Mouse (Mus musculus) stomach, embryonic 15.5 days (tissue): ENCODE measurements at regions not wholly inside any gene's neighbourhood (a gene's known extent, or its start where the extent isn't known, plus 50 kb on each side); places are given as distances from the start of the nearest gene placed in this dataset.

ENCODE experiments used
- ATAC-seq: fragments of 200-750 bp; cut with Nextera tagmentation; 2 replicates; pipeline ENCODE4 v1.8.0; 2017; ENCODE audit warnings: low read depth, moderate number of reproducible peaks, moderate TSS enrichment; ENCODE audit not compliant: insufficient read depth, low FRiP score
- H3K27ac ChIP-seq: fragments of 300-500 bp; sonication (generic); 2 replicates; pipeline ENCODE4 v1.5.1; 2015; ENCODE audit warnings: mild to moderate bottlenecking, inconsistent platforms
- H3K27me3 ChIP-seq: fragments of 300-500 bp; sonication (generic); replicated peaks from 2 replicates; pipeline ENCODE4 v1.6.1; 2015; ENCODE audit warnings: inconsistent platforms
- H3K36me3 ChIP-seq: fragments of 300-500 bp; sonication (generic); 2 replicates; pipeline ENCODE4 v1.6.1; 2015; ENCODE audit warnings: inconsistent platforms
- H3K4me1 ChIP-seq: fragments of 300-500 bp; sonication (generic); 2 replicates; pipeline ENCODE4 v1.6.1; 2015; ENCODE audit warnings: inconsistent platforms
- H3K4me2 ChIP-seq: fragments of 300-500 bp; sonication (generic); 2 replicates; pipeline ENCODE4 v1.6.1; 2015; ENCODE audit warnings: mild to moderate bottlenecking, inconsistent platforms
- H3K4me3 ChIP-seq: fragments of 300-500 bp; sonication (generic); replicated peaks from 2 replicates; pipeline ENCODE4 v1.5.1; 2015; ENCODE audit warnings: inconsistent platforms
- H3K9ac ChIP-seq: fragments of 300-500 bp; sonication (generic); 2 replicates; pipeline ENCODE4 v1.6.1; 2015; ENCODE audit warnings: inconsistent platforms
- H3K9me3 ChIP-seq: fragments of 300-500 bp; sonication (generic); 2 replicates; pipeline ENCODE4 v1.6.1; 2016; ENCODE audit warnings: inconsistent platforms
- WGBS: fragments of 180-500 bp; shearing (Covaris S2); methylation state at CpG from one replicate; pipeline ENCODE4 v1.1.7; 2015; 5-methylcytosine and 5-hydroxymethylcytosine counted together

GRCm38 (mm10) chr1:57574530-57574929, 167.6 kb upstream of the Tyw5 start:
- Histone ChIP-seq H3K4me3 (no peak overlapping the region), H3K36me3 (no peaks in the 10 kb centered on the region), H3K9ac (no peak overlapping the region), H3K4me1 (no peaks in the 10 kb centered on the region), H3K4me2 (no peak overlapping the region), H3K27ac (no peak overlapping the region), H3K9me3 (no peaks in the 10 kb centered on the region), H3K27me3 (no peaks in the 10 kb centered on the region)
- no peak for ATAC-seq
- WGBS: 92% methylated on average over 6 of the region's 6 CpGs

- Histone ChIP-seq H3K27ac (no peak overlapping the region), H3K4me3 (no peak overlapping the region), H3K36me3 (no peaks in the 10 kb centered on the region), H3K27me3 (no peaks in the 10 kb centered on the region), H3K4me1 (no peaks in the 10 kb centered on the region), H3K4me2 (no peak overlapping the region), H3K9ac (no peak overlapping the region), H3K9me3 (no peaks in the 10 kb centered on the region)
- 85% methylated on average over 5 of the region's 5 CpGs for WGBS
- ATAC-seq: no peak
These were observed 169.3 kb upstream of the Tyw5 start for GRCm38 (mm10) chr1:57576066-57576753.

- H3K27ac ChIP-seq: no peak overlapping the region
- no peaks in the 10 kb centered on the region for H3K27me3 ChIP-seq
- H3K36me3 ChIP-seq: no peaks in the 10 kb centered on the region
- no peak overlapping the region for H3K4me2 ChIP-seq
- H3K4me3 ChIP-seq: no peak overlapping the region
- no peak overlapping the region for H3K9ac ChIP-seq
- WGBS: 43% methylated on average over 3 of the region's 3 CpGs
- no peaks in the 10 kb centered on the region for H3K4me1 ChIP-seq
- no peaks in the 10 kb centered on the region for H3K9me3 ChIP-seq
- peak; percentile 47; the same call in 1 of the 2 replicates for ATAC-seq
These were observed 172.2 kb upstream of the Tyw5 start for GRCm38 (mm10) chr1:57579086-57579485.

- H3K9me3 ChIP-seq: no peaks in the 10 kb centered on the region
- H3K4me2 ChIP-seq: no peak overlapping the region
- WGBS: 80% methylated on average over 7 of the region's 7 CpGs
- H3K4me1 ChIP-seq: no peaks in the 10 kb centered on the region; the same call in 1 of the 2 replicates
- no peak for ATAC-seq
- no peaks in the 10 kb centered on the region for H3K27me3 ChIP-seq
- no peaks in the 10 kb centered on the region for H3K36me3 ChIP-seq
- H3K4me3 ChIP-seq: no peak overlapping the region
- H3K27ac ChIP-seq: no peak overlapping the region
- H3K9ac ChIP-seq: no peak overlapping the region
These were observed 180.0 kb upstream of the Spats2l start for GRCm38 (mm10) chr1:57593707-57594589.

GRCm38 (mm10) chr1:57594815-57595214, 179.1 kb upstream of the Spats2l start:
- Histone ChIP-seq H3K4me3 (no peak overlapping the region), H3K9me3 (no peaks in the 10 kb centered on the region), H3K4me2 (no peak overlapping the region), H3K27ac (no peak overlapping the region), H3K27me3 (no peaks in the 10 kb centered on the region), H3K4me1 (no peaks in the 10 kb centered on the region; the same call in 1 of the 2 replicates), H3K36me3 (no peaks in the 10 kb centered on the region), H3K9ac (no peak overlapping the region)
- ATAC-seq: no peak
- WGBS: 63% methylated on average over 5 of the region's 5 CpGs

- Histone ChIP-seq H3K4me2 (no peak overlapping the region), H3K4me1 (no peaks in the 10 kb centered on the region), H3K9me3 (no peaks in the 10 kb centered on the region), H3K9ac (no peak overlapping the region), H3K4me3 (no peak overlapping the region), H3K27me3 (no peaks in the 10 kb centered on the region), H3K27ac (no peak overlapping the region), H3K36me3 (no peaks in the 10 kb centered on the region)
- no peak for ATAC-seq
- WGBS: 71% methylated on average over 2 of the region's 2 CpGs
These were observed 173.0 kb upstream of the Spats2l start for GRCm38 (mm10) chr1:57600951-57601350.

- Histone ChIP-seq H3K9me3 (no peaks in the 10 kb centered on the region), H3K4me1 (no peaks in the 10 kb centered on the region), H3K27ac (no peak overlapping the region), H3K27me3 (no peaks in the 10 kb centered on the region), H3K36me3 (no peaks in the 10 kb centered on the region), H3K9ac (no peak overlapping the region), H3K4me3 (no peak overlapping the region), H3K4me2 (no peak overlapping the region)
- ATAC-seq: no peak
- 57% methylated on average over 1 of the region's 1 CpGs for whole genome bisulfite sequencing
These were observed 168.4 kb upstream of the Spats2l start for GRCm38 (mm10) chr1:57605525-57605924.

GRCm38 (mm10) chr1:57606060-57606683, 167.8 kb upstream of the Spats2l start:
- Histone ChIP-seq H3K9me3 (no peaks in the 10 kb centered on the region), H3K9ac (no peak overlapping the region), H3K27me3 (no peaks in the 10 kb centered on the region), H3K36me3 (no peaks in the 10 kb centered on the region), H3K27ac (no peak overlapping the region), H3K4me3 (no peak overlapping the region), H3K4me2 (no peak overlapping the region), H3K4me1 (no peaks in the 10 kb centered on the region)
- WGBS: 59% methylated on average over 4 of the region's 4 CpGs
- ATAC-seq: no peak

GRCm38 (mm10) chr1:57607026-57607425, 166.9 kb upstream of the Spats2l start:
- WGBS: 59% methylated on average over 8 of the region's 8 CpGs
- no peak for ATAC-seq
- no peaks in the 10 kb centered on the region for H3K9me3 ChIP-seq
- H3K27me3 ChIP-seq: no peaks in the 10 kb centered on the region
- H3K4me1 ChIP-seq: no peaks in the 10 kb centered on the region
- no peak overlapping the region for H3K4me2 ChIP-seq
- H3K9ac ChIP-seq: no peak overlapping the region
- H3K27ac ChIP-seq: no peak overlapping the region
- no peaks in the 10 kb centered on the region for H3K36me3 ChIP-seq
- no peak overlapping the region for H3K4me3 ChIP-seq

- no peak overlapping the region for H3K9ac ChIP-seq
- H3K27ac ChIP-seq: no peak overlapping the region
- no peak overlapping the region for H3K4me3 ChIP-seq
- H3K4me1 ChIP-seq: no peaks in the 10 kb centered on the region
- 55% methylated on average over 11 of the region's 12 CpGs for WGBS
- no peaks in the 10 kb centered on the region for H3K27me3 ChIP-seq
- no peaks in the 10 kb centered on the region for H3K9me3 ChIP-seq
- H3K4me2 ChIP-seq: no peak overlapping the region
- no peaks in the 10 kb centered on the region for H3K36me3 ChIP-seq
- no peak for ATAC-seq
These were observed 166.1 kb upstream of the Spats2l start for GRCm38 (mm10) chr1:57607626-57608422.

- Histone ChIP-seq H3K36me3 (no peaks in the 10 kb centered on the region), H3K4me2 (no peak overlapping the region), H3K9ac (no peak overlapping the region), H3K9me3 (no peaks in the 10 kb centered on the region), H3K4me1 (no peaks in the 10 kb centered on the region), H3K27ac (no peak overlapping the region), H3K4me3 (no peak overlapping the region), H3K27me3 (no peaks in the 10 kb centered on the region)
- WGBS: 41% methylated on average over 2 of the region's 2 CpGs
- ATAC-seq: no peak
These were observed 165.6 kb upstream of the Spats2l start for GRCm38 (mm10) chr1:57608423-57608679.
